Comparison of ENCODE assay signal across 8 mouse cellular contexts in genomic region chr7:45461781-45462180, GRCm38 (mm10). TPM values are rescaled to one million over a fixed set of nuclear protein-coding genes. Genes with fewer than 3 reads are reported as not detected.
DNase-seq lines count a peak whose midpoint lies in the region; ATAC-seq and TF ChIP-seq lines count a peak whose summit lies in the region.
"Had no signal": no experiment of that assay in that cellular context is flagged by ENCODE, and none has a peak within 500 bp of the region (broad histone marks: within the 10 kb centered on the region; RNA-seq: fewer than 3 reads in every experiment).

No protein-coding gene starts in this region.

- peaks cover 11% of the 10 kb centered on the region for H3K36me3 ChIP-seq in kidney, adult 2 months (ENCODE audit: control insufficient read depth, insufficient read depth, low read length)
- H3K36me3 ChIP-seq in CH12.LX (replicated peaks in 1 of 2; ENCODE audit: control insufficient read depth in 1 of 2, insufficient read depth in 1 of 2, low read length in 1 of 2) (peaks cover 39 to 57% of the 10 kb centered on the region in 2 experiments), MEL (ENCODE audit: control insufficient read depth in 1 of 2, insufficient read depth in 2 of 2, low read length in 2 of 2) (peaks cover 7 to 26% of the 10 kb centered on the region in 2 experiments)
- H3K36me3 ChIP-seq in limb, embryonic 15.5 days = peaks cover 63% of the 10 kb centered on the region

- DNase-seq in kidney, adult 2 months = no peak
- no peak for DNase-seq in kidney, adult 8-10 months
- no peak for DNase-seq in CH12.LX (ENCODE audit: extremely low read depth)
- no peak for DNase-seq in MEL (ENCODE audit: low read depth, low spot score)
- no peak for DNase-seq in frontal cortex, adult 2 months (ENCODE audit: extremely low spot score in 1 of 2, low spot score in 1 of 2)
- DNase-seq in embryo, embryonic 9.5 days (ENCODE audit: extremely low spot score) = no peak

- dilution Hi-C loops in CH12.LX (cut with MboI; ENCODE audit: extremely low pct_ligation_motif_present, extremely low pct_unique_long_range_greater_than_20kb, low sequenced_read_pairs) = no loop called here

- TF ChIP-seq EP300 in CH12.LX (IDR thresholded peaks at IDR 0.05; ENCODE audit: low read length) (no peak), MEL (IDR thresholded peaks at IDR 0.05; ENCODE audit: low read depth in 1 of 2, low read length in 2 of 2) (no peak)

- no peak for TF ChIP-seq POLR2A in kidney, adult 2 months (IDR thresholded peaks at IDR 0.05; ENCODE audit: low read depth, low read length)
- TF ChIP-seq POLR2A in CH12.LX (IDR thresholded peaks at IDR 0.05; ENCODE audit: low read depth, low read length) (peak; percentile 6; the same call in 1 of the 2 replicates), MEL (IDR thresholded peaks at IDR 0.05; ENCODE audit: control insufficient read depth in 1 of 2, insufficient read depth in 1 of 2, low read depth in 1 of 2, low read length in 2 of 2, poor library complexity in 1 of 2) (no peak)

- TF ChIP-seq RAD21 in CH12.LX (IDR thresholded peaks at IDR 0.05; ENCODE audit: low read depth, low read length) (no peak), MEL (IDR thresholded peaks at IDR 0.05; ENCODE audit: low read depth, low read length) (no peak)

- TF ChIP-seq CTCF in kidney, adult 2 months (conservative IDR thresholded peaks at IDR 0.05; ENCODE audit: insufficient read depth, insufficient read length, low read depth, low read length) = no peak
- TF ChIP-seq CTCF in CH12.LX (conservative IDR thresholded peaks at IDR 0.05 in 1 of 2, IDR thresholded peaks at IDR 0.05 in 1 of 2; ENCODE audit: low read depth in 2 of 2, low read length in 2 of 2) (no peak), MEL (IDR thresholded peaks at IDR 0.05 in 2 of 3, conservative IDR thresholded peaks at IDR 0.05 in 1 of 3; ENCODE audit: control insufficient read depth in 1 of 3, insufficient read depth in 1 of 3, low read depth in 2 of 3, low read length in 3 of 3, poor library complexity in 1 of 3, severe bottlenecking in 1 of 3) (no peak)

- no peak for ATAC-seq in limb, embryonic 15.5 days (ENCODE audit: insufficient number of reproducible peaks, low FRiP score, low TSS enrichment, low read depth)

- no peak overlapping the region for H3K9ac ChIP-seq in CH12.LX (ENCODE audit: insufficient read depth, low read depth)
- no peak overlapping the region for H3K9ac ChIP-seq in MEL (ENCODE audit: control insufficient read depth, low read depth, low read length, poor library complexity, severe bottlenecking)
- H3K9ac ChIP-seq in limb, embryonic 15.5 days = no peak overlapping the region

- H3K9me3 ChIP-seq in CH12.LX (replicated peaks; ENCODE audit: low read length) (no peaks in the 10 kb centered on the region), MEL (replicated peaks; ENCODE audit: insufficient read depth, low read length) (no peaks in the 10 kb centered on the region)
- no peaks in the 10 kb centered on the region for H3K9me3 ChIP-seq in limb, embryonic 15.5 days

- H3K4me2 ChIP-seq in CH12.LX (ENCODE audit: insufficient read depth, low read depth, poor library complexity, severe bottlenecking) = no peak overlapping the region
- no peak overlapping the region for H3K4me2 ChIP-seq in limb, embryonic 15.5 days

- no peaks in the 10 kb centered on the region for H3K27me3 ChIP-seq in kidney, adult 2 months (replicated peaks; ENCODE audit: control insufficient read depth, insufficient read depth, low read length)
- H3K27me3 ChIP-seq in CH12.LX (replicated peaks) = no peaks in the 10 kb centered on the region
- no peaks in the 10 kb centered on the region for H3K27me3 ChIP-seq in MEL (ENCODE audit: control insufficient read depth in 1 of 2, insufficient read depth in 2 of 2, low read length in 2 of 2)
- no peaks in the 10 kb centered on the region for H3K27me3 ChIP-seq in limb, embryonic 15.5 days

- 84% methylated on average over 4 of the region's 4 CpGs for WGBS in kidney, adult 2 months
- WGBS in limb, embryonic 15.5 days = 85% methylated on average over 4 of the region's 4 CpGs

- H3K79me2 ChIP-seq in CH12.LX (replicated peaks; ENCODE audit: control insufficient read depth, extremely low read depth, insufficient read depth, poor library complexity, severe bottlenecking) (peaks cover 49% of the 10 kb centered on the region), MEL (ENCODE audit: control insufficient read depth, insufficient read depth, low read length, poor library complexity) (peaks cover 41% of the 10 kb centered on the region)

- peaks cover 23% of the 10 kb centered on the region for H3K4me1 ChIP-seq in kidney, adult 2 months (ENCODE audit: control insufficient read depth, insufficient read depth, low read length)
- H3K4me1 ChIP-seq in CH12.LX (ENCODE audit: control insufficient read depth in 1 of 2, insufficient read depth in 2 of 2) (peaks cover 16 to 44% of the 10 kb centered on the region in 2 experiments), MEL (ENCODE audit: control insufficient read depth in 1 of 2, insufficient read depth in 2 of 2, low read length in 2 of 2) (peaks cover 7 to 29% of the 10 kb centered on the region in 2 experiments; a peak in 3 of 4 replicates)
- H3K4me1 ChIP-seq in limb, embryonic 15.5 days = peaks cover 55% of the 10 kb centered on the region

- in situ Hi-C loops in CH12.LX (cut with MboI; ENCODE audit: low pct_ligation_motif_present, low pct_unique_long_range_greater_than_20kb, low sequenced_read_pairs) = loop anchor here (10.0 kb wide), 1 partner anchor 223 kb away; the partner anchor contains the start of gene Ntn5

- H3K27ac ChIP-seq in kidney, adult 2 months (ENCODE audit: insufficient read depth, low read depth, low read length) = peak overlapping the region; percentile 60; the same call in 1 of the 2 replicates
- H3K27ac ChIP-seq in CH12.LX (ENCODE audit: insufficient read depth, low read depth) (no peak overlapping the region), MEL (ENCODE audit: control insufficient read depth, low read depth, low read length) (0 out of 2 replicates have a peak overlapping the region, but pooled peaks have one; percentile 7)
- H3K27ac ChIP-seq in limb, embryonic 15.5 days = peak overlapping the region; percentile 87; the same call in 1 of the 2 replicates

- H3K4me3 ChIP-seq in kidney, adult 2 months (ENCODE audit: insufficient read depth, low read depth, low read length) = no peak overlapping the region
- H3K4me3 ChIP-seq in CH12.LX (replicated peaks in 1 of 3; ENCODE audit: low read depth in 2 of 3, low read length in 2 of 3, poor library complexity in 1 of 3) = no peak overlapping the region
- H3K4me3 ChIP-seq in MEL (ENCODE audit: control insufficient read depth in 1 of 2, insufficient read depth in 1 of 2, low read depth in 2 of 2, low read length in 2 of 2) = no peak overlapping the region
- H3K4me3 ChIP-seq in limb, embryonic 15.5 days = no peak overlapping the region

RNA-seq across cellular contexts. Expression of gene Ftl1, which starts 2.1 kb away (rescaled TPM):
- polyA plus RNA-seq in kidney, adult 2 months (2012; rRNA removed) = 6,932 and 8,155 TPM in 2 replicates
- total RNA-seq in CH12.LX (2012; rRNA removed) (142 and 164 TPM in 2 replicates), CH12.LX (2014; rRNA removed) (790 and 1,027 TPM in 2 replicates), MEL (2012; rRNA removed) (1,416 and 1,470 TPM in 2 replicates)
- polyA plus RNA-seq in CH12.LX (2012; ENCODE audit: insufficient read length, low read depth) (31.2 and 60.3 TPM in 2 replicates), MEL (2012; ENCODE audit: insufficient read depth in 1 of 2, insufficient read length in 2 of 2, low read depth in 1 of 2, low replicate concordance in 2 of 2, missing spikeins in 1 of 2) (1,000 to 10,000 TPM in 1 of 2 experiments, not detected in 1; 2,290 TPM)
- 4,640 and 4,716 TPM in 2 replicates for polyA plus RNA-seq in limb, embryonic 15.5 days (2015; fragmentation: Nextera tagmentation; extraction: Ambion mirVana)
- polyA plus RNA-seq in frontal cortex, adult 2 months (2012; rRNA removed) = 647 and 719 TPM in 2 replicates

RNA-seq across cellular contexts. Expression of gene Bax, which starts 4.9 kb away (rescaled TPM):
- polyA plus RNA-seq in kidney, adult 2 months (2012; rRNA removed) = 104 and 112 TPM in 2 replicates
- total RNA-seq in CH12.LX (2012; rRNA removed) = 232 and 233 TPM in 2 replicates
- 185 and 195 TPM in 2 replicates for total RNA-seq in CH12.LX (2014; rRNA removed)
- 273 and 321 TPM in 2 replicates for polyA plus RNA-seq in CH12.LX (2012; ENCODE audit: insufficient read length, low read depth)
- total RNA-seq in MEL (2012; rRNA removed) = 105 and 130 TPM in 2 replicates
- 100 to 1,000 TPM; 205 to 778 TPM for polyA plus RNA-seq in MEL (2012; ENCODE audit: insufficient read depth in 1 of 2, insufficient read length in 2 of 2, low read depth in 1 of 2, low replicate concordance in 2 of 2, missing spikeins in 1 of 2)
- 145 and 146 TPM in 2 replicates for polyA plus RNA-seq in limb, embryonic 15.5 days (2015; fragmentation: Nextera tagmentation; extraction: Ambion mirVana)
- 108 and 110 TPM in 2 replicates for polyA plus RNA-seq in frontal cortex, adult 2 months (2012; rRNA removed)

RNA-seq across cellular contexts. Expression of gene Tulp2, which starts 19.9 kb away (rescaled TPM):
- 0.20 and 0.46 TPM in 2 replicates for polyA plus RNA-seq in kidney, adult 2 months (2012; rRNA removed)
- total RNA-seq in CH12.LX (2012; rRNA removed) = 0.13 and 0.17 TPM in 2 replicates
- total RNA-seq in CH12.LX (2014; rRNA removed) = not detected in 2 replicates
- polyA plus RNA-seq in CH12.LX (2012; ENCODE audit: insufficient read length, low read depth) = not detected in 2 replicates
- total RNA-seq in MEL (2012; rRNA removed) = 0.56 and 1.1 TPM in 2 replicates
- 1 to 10 TPM in 1 of 2 experiments, not detected in 1; 1.2 TPM for polyA plus RNA-seq in MEL (2012; ENCODE audit: insufficient read depth in 1 of 2, insufficient read length in 2 of 2, low read depth in 1 of 2, low replicate concordance in 2 of 2, missing spikeins in 1 of 2)
- 0.61 and 1.0 TPM in 2 replicates for polyA plus RNA-seq in limb, embryonic 15.5 days (2015; fragmentation: Nextera tagmentation; extraction: Ambion mirVana)
- polyA plus RNA-seq in frontal cortex, adult 2 months (2012; rRNA removed) = 0.12 and 0.17 TPM in 2 replicates

RNA-seq across cellular contexts. Expression of gene Ruvbl2, which starts 23.9 kb away (rescaled TPM):
- polyA plus RNA-seq in kidney, adult 2 months (2012; rRNA removed) = 36.3 and 42.7 TPM in 2 replicates
- 224 and 253 TPM in 2 replicates for total RNA-seq in CH12.LX (2012; rRNA removed)
- 229 and 267 TPM in 2 replicates for total RNA-seq in CH12.LX (2014; rRNA removed)
- 253 and 277 TPM in 2 replicates for polyA plus RNA-seq in CH12.LX (2012; ENCODE audit: insufficient read length, low read depth)
- total RNA-seq in MEL (2012; rRNA removed) = 434 and 469 TPM in 2 replicates
- polyA plus RNA-seq in MEL (2012; ENCODE audit: insufficient read depth in 1 of 2, insufficient read length in 2 of 2, low read depth in 1 of 2, low replicate concordance in 2 of 2, missing spikeins in 1 of 2) = 100 to 1,000 TPM in 1 of 2 experiments, not detected in 1; 758 TPM
- 122 and 125 TPM in 2 replicates for polyA plus RNA-seq in limb, embryonic 15.5 days (2015; fragmentation: Nextera tagmentation; extraction: Ambion mirVana)
- polyA plus RNA-seq in frontal cortex, adult 2 months (2012; rRNA removed) = 46.9 and 47.2 TPM in 2 replicates

RNA-seq across cellular contexts. Expression of gene Gm45808, which starts 24.8 kb away (rescaled TPM):
- polyA plus RNA-seq in kidney, adult 2 months (2012; rRNA removed) = 1.1 and 1.2 TPM in 2 replicates
- total RNA-seq in CH12.LX (2012; rRNA removed) = 5.0 and 5.7 TPM in 2 replicates
- total RNA-seq in CH12.LX (2014; rRNA removed) = 0.85 and 1.3 TPM in 2 replicates
- polyA plus RNA-seq in CH12.LX (2012; ENCODE audit: insufficient read length, low read depth) = 2.2 TPM in 1 of 2 replicates, not detected in the other
- total RNA-seq in MEL (2012; rRNA removed) = not detected in 2 replicates
- polyA plus RNA-seq in MEL (2012; ENCODE audit: insufficient read depth in 1 of 2, insufficient read length in 2 of 2, low read depth in 1 of 2, low replicate concordance in 2 of 2, missing spikeins in 1 of 2) = not detected
- not detected in 2 replicates for polyA plus RNA-seq in limb, embryonic 15.5 days (2015; fragmentation: Nextera tagmentation; extraction: Ambion mirVana)
- 0.23 TPM in 1 of 2 replicates, not detected in the other for polyA plus RNA-seq in frontal cortex, adult 2 months (2012; rRNA removed)
- polyA plus RNA-seq: limb, embryonic 11.5 days had no signal
